Mouse (Mus musculus): ENCODE results near the gene Tns4.

Tns4 gene

DNA sequence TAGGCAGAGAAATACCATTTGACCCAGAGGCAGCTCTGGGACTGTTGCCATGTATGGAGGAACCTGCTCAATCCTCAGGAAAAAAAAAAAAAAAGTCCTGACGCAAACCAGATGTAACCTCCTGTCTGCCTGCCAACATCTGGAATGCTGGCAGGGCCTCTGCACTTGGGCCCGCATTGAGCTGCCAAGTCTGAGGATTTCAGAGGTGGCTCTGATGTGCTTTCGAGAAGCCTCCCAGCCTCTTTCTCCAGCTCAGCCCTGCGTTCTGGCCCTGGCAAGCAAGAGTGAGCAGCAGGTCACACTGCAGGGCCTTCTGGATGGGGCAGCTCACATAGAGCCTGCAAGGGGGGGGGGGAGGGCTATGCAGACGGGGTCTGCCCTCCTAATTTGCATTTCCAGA is 42.0 kb downstream of the Tns4 start:
- peak; percentile 100 for DNase-seq (ENCODE audit: low read depth)

DNA sequence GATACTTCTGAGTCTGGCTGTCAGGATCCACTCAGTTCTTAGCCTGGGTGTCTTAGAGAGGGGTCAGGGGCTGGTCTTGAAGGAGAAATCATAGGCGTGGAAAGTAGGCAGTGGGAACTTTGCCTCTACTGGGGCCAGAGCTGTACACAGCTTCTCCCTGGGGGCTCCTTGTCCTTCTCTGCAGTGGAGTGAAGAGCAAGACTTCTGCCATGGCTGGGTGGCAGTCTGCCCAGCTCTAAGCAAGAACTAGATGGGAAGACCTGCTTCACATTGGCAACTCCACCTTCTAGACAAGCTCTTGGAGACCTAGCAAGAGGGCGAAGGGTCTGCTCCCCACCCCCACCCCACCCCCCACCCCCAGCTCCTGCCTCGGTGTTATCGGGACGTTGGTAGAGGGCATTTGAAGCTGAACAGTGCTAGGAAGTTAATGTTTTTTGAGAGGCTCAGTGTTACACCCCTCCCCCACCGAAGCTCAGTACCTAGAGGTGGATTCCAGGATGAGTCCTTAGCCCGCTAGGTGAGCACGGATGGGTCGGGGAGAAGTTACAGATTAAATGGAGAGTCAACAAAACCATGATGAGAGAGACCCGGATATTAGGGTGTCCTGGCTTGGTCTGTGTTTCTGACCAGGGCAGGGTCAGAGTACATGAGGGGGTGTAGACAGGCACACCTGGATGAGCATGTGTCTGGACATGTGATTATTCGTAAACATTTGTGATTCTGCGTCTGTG is 43.8 kb downstream of the Tns4 start:
- DNase-seq (ENCODE audit: low read depth) = no peak

DNA sequence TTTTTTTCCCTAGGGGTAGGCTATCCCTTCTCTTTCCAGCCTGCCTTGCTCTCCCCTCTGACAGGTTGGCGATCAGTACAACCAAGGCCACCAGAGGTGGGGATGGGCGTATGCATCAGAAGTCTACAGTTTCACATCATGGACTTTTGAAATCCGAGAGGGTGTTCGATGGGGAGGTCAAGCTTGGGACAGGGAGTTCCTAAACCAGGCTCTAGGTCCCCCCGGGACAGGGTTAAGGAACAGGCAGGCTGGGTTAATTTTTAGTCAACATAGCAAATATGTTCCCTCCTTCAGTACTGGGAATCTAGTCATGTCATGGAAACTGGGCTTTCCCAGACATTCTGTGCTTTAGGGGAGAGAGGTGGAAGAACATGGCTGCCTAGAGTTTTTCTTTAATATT is 44.8 kb downstream of the Tns4 start:
- peak; percentile 40 for DNase-seq (ENCODE audit: low read depth)

DNA sequence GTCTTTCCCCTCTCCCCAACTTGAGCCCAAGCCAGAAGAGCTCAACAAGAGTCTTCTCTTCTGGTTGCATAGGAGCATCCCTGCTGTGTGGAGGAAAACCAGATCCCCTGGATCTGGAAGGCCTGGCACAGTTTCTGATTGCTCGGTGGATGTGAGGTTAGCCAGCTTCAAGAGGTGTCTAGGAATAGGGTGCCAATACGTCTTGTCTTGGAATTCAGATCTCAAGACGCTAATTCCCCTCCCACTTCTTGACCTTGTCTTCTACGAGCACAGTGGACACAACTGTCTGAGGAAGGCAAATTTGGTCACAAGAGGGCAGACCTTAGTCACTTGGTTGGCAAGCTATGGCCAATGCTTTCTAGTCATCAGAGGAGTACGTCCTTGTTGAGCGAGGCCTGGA is 45.5 kb downstream of the Tns4 start:
- DNase-seq (ENCODE audit: low read depth) = no peak

DNA sequence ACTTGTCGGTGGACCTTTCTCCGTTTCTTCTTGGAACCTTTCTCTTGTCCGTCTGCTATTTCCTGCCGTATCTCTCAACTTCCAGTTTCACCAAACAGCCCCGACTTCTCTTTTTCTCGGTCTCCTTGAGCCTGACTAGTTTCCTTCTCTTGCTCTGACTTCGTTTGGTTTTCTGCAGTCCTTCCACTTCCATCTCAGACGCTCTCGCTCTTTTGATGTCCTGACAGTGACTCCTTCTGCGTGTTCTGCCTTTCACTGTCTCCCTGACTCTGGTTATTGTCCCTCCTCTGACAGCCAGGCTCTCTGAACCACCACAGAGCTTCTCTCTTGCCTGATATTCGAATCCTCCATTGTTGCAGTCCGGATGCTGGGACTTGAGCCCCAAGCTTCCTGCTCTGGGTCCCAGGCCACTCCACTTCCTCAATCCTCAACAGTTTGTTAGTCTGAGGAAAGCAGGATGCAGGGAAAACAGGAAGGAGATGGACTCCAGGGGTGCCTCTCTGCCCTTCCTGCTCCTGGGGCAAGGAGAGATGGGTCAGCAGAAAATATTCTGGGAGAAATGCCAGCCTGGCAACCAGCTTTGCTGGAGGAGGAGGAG is 46.2 kb downstream of the Tns4 start:
- peak; percentile 39 for DNase-seq (ENCODE audit: low read depth)

GRCm38 (mm10) chr11:99041841-99042780 is 47.0 kb downstream of the Tns4 start:
- no peak for DNase-seq (ENCODE audit: low read depth)

DNA sequence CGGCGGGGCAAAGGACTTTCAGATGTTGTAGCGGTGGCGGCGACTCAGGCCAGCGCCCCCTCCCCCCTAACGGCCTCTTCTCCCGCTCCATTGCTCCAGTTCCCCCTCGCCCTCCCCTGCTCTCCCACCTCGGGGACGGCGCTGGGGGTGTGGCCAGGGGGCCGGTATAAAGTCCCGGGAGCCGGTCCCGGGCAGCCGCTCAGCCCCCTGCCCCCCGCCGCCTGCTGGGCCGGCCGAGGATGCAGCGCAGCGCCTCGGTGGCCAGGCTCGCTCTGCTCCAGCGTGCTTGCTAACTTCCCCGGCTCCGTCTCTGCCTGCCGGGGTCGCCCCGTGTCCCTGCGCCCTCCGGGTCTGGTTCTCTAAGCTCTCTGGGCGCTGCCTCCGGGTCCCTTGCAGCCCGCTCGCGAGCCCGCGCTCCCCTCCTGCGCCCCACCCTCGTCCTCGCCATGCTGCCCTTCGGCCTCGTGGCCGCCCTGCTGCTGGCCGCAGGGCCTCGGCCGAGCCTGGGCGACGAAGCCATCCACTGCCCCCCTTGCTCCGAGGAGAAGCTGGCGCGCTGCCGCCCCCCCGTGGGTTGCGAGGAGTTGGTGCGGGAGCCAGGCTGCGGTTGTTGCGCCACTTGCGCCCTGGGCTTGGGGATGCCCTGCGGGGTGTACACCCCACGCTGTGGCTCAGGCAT is 47.9 kb downstream of the Tns4 start, which contains the start of gene Igfbp4:
Gene Igfbp4 (plus strand): TSS at position 194 of the 679 bp plus-strand sequence.
- DNase-seq (ENCODE audit: low read depth) = no peak

- DNase-seq (ENCODE audit: low read depth) = peak; percentile 67
Measured at GRCm38 (mm10) chr11:99040346-99040974, 48.6 kb downstream of the Tns4 start.

DNA sequence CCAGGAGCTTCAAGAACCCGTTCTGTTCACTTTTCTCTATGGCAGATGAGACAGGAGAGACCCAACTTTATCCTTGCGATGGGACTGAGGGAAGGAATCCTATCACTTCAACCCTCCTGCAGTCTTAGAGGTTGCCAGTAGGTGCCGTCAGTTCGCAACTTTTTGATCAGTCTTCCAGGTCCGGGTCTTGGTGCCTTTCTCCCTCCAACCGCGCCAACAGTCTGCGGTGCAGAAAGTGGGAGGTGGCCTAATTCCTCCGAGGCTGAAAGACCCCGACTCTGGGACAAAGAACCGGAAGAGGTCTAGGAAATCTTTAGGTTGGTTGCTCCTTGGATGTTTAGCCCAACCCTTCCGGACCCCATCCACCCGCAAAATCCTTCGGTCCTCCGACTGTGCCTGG is 49.3 kb downstream of the Tns4 start:
- DNase-seq (ENCODE audit: low read depth) = peak; percentile 93

DNA sequence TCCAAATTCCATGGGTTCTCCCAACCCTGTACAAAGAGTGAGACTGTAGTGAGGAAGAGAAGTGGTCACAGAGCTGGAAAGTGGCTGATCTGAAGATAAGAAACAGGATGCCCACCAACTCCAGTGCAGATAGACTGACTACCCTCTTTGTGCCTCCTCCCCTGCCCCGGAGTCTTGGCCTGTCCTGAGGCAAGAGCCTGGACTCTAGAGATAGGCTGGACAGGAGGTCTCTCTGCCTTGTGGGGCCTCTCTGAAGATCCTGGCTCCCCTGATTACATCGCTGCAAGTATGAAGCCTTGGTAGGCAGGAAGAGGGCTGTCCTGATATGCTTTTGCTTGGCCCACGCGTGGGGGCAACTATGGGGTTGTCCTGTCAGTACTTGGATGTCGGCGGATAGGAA is 52.9 kb downstream of the Tns4 start:
- no peak for DNase-seq (ENCODE audit: low read depth)

- peak; percentile 67 for DNase-seq (ENCODE audit: low read depth)
Measured at GRCm38 (mm10) chr11:99035350-99035749, 53.8 kb downstream of the Tns4 start.

GRCm38 (mm10) chr11:99026899-99027440 is 62.1 kb downstream of the Tns4 start:
- DNase-seq (ENCODE audit: low read depth) = no peak

GRCm38 (mm10) chr11:99025878-99026277 is 63.2 kb downstream of the Tns4 start:
- DNase-seq (ENCODE audit: low read depth) = no peak

GRCm38 (mm10) chr11:99024468-99025134 is 64.5 kb downstream of the Tns4 start:
- no peak for DNase-seq (ENCODE audit: low read depth)

GRCm38 (mm10) chr11:99023500-99024467 is 65.3 kb downstream of the Tns4 start, which contains the start of gene Top2a:
Top2a (minus strand) TSS chr11:99024189.
- DNase-seq (ENCODE audit: low read depth) = peak; percentile 97

DNA sequence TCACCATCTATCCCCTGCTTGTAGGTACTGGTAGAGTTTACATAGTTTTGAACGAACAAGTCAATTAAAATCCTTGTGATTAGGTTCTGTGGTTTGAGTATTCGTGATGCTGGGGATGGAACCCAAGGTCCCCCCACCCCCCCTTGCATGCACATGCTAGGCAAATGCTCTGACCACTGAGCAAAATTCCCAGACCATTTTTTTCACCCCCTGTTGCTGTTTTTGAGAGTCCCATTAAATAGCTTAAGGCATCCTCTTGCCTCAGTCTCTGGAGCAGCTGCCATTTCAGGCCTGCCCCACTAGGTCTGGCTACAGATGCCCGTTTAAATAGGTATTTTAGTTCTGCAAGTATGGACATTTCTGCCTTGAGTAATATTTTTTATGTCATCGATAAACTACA is 66.0 kb downstream of the Tns4 start:
- peak; percentile 33 for DNase-seq (ENCODE audit: low read depth)

- no peak for DNase-seq (ENCODE audit: low read depth)
Measured at GRCm38 (mm10) chr11:99022384-99022933, 66.6 kb downstream of the Tns4 start.

- DNase-seq (ENCODE audit: low read depth) = no peak
Measured at GRCm38 (mm10) chr11:99019844-99020243, 69.3 kb downstream of the Tns4 start.
